Mouse (Mus musculus) G1E-ER4 (cell line): ENCODE data around the gene AC170998.1. TPM values are rescaled to one million over a fixed set of nuclear protein-coding genes. Genes with fewer than 3 reads are reported as not detected.

ENCODE experiments used
- GATA1 ChIP-seq: IDR thresholded peaks from one replicate; pipeline ENCODE4 v1.8.0; 2012; ENCODE audit warnings: low read length, inconsistent platforms
- polyA plus RNA-seq: library from polyadenylated mRNA; stranded (reverse); fragments of >175 nt; gene quantifications from 2 replicates; pipeline ENCODE4 v1.2.3, GENCODE M21; 2012

AC170998.1 gene
- polyA plus RNA-seq, 1 experiment, result 0.18 TPM

DNA sequence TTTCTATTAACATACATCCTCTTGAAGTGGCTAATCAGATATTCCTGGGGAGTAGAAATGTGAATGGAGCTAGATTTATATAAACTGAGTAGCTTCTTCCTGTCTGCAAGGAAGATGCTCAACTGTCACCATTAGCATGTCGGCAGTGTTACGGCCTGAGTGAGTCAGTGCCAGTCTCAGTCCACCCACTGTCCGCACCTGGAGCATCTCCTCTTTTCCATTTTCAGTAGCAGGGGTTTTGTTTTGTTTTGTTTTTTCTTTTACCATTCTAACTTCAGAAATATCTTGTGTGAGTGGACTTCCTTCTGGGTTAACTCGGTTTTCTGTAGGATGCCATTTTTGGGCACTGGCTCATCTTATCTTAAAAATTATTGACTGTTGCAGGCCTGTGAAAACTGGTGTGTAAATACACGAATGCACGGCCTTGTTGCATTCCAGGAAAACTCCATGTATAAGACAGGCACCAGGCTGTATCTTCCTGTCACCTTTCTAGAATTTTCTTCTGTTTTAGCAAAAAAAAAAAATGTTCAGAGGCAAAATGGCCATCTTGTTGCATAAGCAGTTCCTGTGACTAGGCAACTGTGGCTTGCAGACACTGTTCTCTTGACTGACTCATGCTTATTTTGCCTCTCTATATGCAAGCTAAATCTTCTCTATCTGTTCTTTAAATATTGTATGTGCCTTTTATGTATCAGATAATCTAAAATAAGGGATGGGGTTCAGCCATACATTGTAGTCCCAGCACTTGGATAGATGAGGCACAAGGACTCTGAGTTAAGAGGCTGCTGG, 9.6 kb downstream of the AC170998.1 start:
- no peak for TF ChIP-seq GATA1

DNA sequence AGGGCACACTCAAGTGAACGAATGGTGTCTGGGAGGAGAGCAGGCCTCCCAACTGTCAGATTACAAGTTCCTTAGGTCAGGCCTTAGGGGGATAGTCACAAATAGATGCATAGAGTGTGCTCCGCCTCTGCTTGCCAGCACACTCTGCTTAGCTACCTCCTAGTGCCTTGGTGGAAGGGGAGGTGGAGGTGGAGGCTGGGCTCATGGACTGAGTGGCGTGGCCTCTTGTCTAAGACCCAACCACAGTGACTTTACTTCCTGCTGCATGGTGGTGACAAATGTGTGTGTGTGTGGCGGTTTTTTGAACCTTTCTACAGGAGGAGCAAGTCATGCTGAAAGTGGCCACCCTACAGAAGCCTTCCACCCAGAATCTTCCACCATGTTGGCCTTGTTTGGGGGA, 10.6 kb downstream of the AC170998.1 start:
- TF ChIP-seq GATA1, result no peak

DNA sequence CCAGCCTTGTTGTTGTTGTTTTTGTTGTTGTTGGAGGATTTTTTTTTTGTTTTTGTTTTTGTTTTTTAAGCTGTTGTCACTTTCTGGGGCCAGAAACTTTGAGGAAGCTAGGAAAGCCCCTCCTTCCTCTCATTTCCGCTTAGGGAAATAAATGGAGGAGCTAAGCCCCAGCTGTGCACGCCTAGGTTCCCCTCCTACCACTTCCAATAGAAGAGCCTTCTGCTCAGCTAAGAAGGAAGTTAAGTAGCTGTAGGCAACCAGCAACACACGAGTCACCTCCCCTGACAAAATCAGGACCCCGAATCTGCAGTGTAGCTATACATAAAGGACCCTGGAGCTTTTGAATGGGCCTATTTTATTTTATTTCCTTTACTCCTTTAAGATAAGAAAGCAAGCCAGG, 12.1 kb downstream of the AC170998.1 start:
- TF ChIP-seq GATA1, result no peak

DNA sequence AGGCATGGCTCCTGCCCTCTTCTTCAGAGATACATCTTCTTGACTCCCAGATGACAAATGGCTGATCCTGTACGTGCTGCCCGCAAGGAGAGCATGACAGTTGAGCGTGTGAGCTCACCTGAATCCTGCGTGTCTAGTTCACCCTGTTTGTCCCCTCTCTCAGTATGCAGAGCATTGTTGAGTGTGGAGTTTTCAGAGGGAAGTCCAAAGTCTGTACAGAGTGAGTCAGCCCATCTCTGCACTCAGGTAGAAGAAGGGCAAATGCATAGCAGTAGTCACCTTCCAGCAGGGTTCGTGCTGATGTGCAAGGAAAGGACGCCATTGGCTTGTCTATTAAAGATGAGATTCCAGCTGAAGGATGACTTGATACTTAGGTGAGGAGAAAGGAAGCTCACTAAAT, 13.4 kb downstream of the AC170998.1 start:
- TF ChIP-seq GATA1, result no peak

DNA sequence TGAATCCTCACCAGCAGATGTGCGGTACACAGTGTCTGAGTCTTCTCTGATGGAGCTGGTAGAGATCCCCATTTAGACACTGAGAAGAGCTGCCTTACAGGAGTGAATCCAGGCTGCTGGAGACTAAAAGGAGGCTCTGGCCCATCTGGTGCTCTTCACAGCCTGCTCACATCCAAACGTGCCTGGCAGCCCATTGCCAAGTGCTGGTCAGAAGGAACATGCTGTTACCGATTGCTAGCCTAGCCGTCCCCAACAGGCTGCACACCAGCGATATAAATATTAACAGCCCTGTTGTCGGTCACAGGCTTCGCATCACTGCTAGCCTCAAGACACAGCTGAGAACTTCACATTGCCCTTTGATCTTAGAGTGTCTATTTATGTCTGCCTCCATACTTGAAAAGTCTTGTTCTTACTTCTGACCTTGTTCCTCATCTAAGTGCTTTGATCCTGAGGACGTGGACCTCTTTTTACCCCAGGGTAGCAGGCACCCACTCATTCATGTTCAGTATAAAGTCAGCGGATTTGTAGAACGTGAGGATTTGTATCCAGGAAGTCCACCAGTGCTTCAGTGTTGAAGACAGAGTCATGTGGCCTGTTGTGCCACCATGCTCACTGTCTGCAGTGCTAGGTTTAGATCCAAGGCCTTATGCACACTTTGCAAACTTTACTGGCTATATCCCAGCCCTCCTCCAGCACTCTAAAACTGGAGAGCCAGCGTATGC, 17.4 kb downstream of the AC170998.1 start:
- no peak for TF ChIP-seq GATA1

DNA sequence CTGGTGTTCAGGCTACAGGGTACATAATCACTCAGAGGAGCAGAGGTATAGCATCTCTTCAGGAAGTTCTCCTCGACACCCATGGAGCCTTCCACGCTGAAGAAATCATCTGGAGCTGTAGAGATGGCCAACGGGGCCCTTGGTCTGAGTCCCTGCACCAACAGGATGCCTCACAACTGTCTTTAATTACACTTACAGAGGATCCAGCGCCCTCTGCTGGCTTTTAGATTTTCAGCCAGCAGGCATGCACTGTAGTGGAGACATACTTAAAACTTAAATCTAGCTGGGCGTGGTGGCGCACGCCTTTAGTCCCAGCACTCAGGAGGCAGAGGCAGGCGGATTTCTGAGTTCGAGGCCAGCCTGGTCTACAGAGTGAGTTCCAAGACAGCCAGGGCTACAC, 18.0 kb downstream of the AC170998.1 start:
- TF ChIP-seq GATA1, result no peak

DNA sequence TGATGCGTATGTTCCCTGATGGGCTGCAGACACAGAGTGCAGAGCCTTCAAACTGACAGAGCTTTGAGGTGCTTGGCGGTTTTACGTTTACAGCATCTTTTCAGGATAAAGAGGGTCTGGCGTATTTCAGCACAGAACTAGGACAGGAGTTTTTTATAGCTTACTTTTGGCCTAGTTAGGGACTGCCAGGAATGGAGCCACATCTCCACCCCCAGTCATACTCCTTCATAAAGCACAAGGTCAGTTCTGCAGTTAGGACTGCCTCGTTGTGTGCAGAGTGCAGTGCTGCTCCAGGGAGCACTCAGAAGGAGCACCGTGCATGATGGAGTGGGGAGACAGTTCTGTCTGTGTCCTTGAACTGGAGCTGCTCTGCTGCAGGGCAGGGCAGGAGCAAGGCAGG, 19.9 kb downstream of the AC170998.1 start:
- TF ChIP-seq GATA1, result no peak

DNA sequence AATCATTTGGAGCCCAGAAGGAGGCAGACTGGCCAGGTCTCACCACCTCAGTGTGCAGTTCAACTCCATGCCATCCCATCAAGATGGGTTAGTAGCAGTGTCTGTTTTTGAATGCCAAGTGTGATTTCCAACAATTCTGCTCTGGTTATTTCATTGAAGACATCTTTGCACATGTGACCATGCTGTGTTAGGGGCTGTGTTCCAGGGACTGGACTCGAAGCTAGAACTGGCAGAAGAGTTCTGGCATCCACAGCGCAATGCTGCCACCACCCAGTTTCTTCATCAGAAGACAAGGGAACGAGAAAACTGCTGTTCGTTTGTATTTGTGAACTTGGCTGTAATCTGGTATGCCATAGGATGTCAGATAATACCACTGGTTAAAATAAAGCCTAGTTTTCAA, 22.1 kb downstream of the AC170998.1 start:
- TF ChIP-seq GATA1, result no peak

DNA sequence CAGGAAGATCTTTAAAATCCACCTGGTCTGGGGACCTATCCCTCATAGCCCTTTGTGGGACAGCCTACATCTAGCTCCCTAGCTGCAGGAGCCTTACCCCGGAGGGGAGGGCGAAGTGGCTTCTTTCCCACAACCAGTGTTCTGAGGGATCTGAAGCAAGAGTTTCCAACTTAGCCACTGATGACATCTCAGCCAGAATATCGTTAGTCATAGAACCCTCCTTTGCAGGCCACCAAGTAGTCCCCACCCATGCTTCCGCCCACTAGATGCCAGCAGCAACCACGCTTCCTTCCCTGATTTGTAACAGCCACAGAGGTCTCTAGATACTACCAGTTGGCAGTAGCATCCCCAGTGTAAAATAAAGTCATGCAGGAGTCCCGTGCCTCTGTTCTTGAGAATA, 24.7 kb downstream of the AC170998.1 start:
- no peak for TF ChIP-seq GATA1

DNA sequence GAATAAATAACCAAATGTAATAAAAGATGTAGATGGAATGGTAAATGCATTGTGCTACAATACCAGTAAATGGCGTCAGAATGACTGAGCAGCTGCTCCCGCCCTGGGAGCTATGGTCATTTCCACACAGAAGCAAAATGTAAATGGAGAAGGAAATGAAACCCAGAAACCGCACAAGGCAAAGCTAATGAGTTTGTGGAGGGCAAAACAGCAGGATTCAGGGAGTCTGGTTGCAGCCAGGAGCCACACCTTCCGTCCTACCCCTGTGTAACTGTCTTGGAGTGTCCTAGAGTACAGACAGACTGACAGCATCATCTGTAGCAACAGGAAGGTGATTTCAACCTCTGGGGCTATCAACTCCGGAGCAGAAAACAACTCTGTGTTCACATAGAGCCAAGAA, 30.6 kb downstream of the AC170998.1 start:
- no peak for TF ChIP-seq GATA1

DNA sequence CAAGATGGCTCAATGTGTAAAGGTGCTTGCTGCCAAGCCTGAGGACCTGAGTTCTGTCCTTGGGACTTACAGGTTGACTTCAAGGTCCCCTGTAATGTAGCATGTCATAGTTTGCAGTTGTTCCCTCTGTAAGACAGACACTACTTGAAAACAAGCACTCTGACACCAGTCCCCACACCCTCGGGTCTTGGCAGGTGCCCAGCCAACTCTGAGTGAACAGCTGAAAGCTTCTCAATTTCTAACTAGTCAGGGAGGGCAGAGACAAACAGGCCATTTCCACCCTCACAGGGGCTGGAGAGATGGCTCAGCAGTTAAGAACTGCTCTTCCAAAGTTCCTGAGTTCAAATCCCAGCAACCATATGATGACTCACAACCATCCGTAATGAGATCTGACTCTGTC, 31.6 kb downstream of the AC170998.1 start:
- TF ChIP-seq GATA1, result no peak

DNA sequence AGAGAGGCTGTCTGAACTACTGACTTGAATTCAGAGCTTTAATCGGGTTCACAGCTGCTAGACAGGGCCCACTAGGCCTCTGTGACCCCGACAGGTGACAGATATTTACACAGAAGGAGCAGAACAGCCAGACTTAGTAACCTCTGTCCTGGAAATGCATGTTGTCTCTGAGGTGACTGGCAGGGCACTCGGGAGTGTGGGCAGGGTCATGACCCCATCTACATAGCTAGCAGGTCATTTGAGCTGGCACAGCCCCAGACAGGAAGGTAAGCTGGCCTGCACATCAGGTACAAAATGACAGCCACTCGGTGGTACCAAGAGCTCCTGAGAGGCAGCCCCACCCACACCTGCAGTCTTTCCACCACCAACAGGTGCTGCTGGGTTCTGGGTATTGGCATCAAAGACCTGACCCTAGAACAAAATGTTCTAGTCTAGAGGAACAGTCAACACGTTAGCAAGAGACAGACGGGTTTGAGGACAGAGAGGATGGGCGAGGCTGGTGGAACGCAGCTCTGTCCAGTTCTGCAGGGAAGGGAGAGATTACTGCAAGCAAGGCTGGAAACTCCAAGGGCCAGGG, 34.9 kb downstream of the AC170998.1 start:
- no peak for TF ChIP-seq GATA1

DNA sequence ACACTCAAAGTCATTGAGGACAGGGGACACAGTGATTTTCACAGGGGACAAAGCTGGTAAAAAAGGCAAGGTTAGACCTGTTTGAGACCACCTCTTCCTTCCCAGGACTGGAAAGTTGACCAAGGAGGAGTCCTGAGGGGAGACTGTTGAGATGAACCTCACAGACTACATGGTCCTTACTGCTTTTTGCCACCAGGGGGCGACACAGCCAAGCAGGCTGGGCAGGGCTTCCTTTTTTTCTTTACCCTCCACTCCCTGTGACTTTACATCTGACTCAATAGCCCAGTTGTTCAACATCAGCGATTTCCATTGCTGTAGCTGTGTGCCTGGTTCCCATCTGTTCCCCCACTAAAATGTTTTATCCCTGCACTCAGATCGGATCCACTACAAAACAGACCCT, 36.0 kb downstream of the AC170998.1 start:
- TF ChIP-seq GATA1, result no peak

DNA sequence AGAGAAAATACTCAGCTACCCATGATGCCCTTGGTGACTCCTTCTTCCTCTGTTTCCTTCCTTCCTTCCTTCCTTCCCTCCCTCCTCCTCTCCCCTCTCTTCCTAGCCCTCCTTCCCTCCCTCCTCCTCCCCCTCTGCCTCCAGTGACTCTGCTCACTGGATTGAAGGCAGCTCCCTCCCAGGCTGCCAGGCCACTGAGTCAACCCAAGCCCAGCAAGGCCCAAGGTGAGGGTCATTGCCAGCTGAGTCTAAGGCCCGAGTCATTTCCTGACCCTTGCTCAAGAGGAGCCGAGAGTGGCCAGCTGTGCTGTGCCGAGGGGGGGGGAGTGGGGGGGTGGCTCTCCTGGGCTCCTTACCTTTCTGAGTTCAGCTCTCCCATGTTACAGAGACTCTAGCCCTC, 40.3 kb downstream of the AC170998.1 start:
- no peak for TF ChIP-seq GATA1

DNA sequence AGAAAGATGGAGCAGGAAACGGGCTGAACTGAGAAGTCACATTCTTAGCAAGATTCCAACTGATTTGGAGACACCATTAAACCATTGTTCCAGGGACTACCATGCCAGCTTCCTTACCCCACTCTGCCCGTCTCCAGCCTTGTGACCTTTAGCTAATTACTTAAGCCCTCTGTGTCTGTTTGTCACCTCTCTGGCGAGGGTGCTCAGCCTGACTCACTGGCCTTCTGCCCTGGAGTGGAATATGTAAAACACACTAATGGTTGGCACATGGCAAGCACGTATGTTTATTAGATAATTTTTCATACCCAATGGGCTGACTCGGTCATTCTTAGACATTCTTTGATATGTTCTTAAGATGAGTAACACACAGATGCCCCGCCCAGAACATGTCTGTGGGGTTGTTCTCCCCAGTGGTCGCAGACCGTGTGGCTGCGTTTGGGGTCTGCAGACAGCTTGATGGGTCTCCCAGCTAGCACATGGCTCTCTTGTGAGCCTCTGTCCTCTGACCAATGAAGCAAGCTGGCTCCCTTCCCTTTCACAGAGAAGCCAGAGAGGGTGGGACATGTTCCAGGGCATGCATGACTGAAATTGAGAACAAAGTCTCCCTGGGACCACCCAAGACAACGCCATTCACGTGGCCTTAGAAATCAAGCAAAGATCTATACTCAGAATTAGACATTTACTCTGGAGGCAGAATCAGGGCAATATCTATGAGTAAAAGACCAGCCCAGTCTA, 41.1 kb downstream of the AC170998.1 start:
- no peak for TF ChIP-seq GATA1
